Mouse (Mus musculus) megakaryocyte, embryonic 14.5 days (primary cell): ENCODE results near the gene Tubb3.
"Not testable (repeated sequence)": the region's sequence is repeated elsewhere in the genome, so short reads cannot be mapped to it uniquely, and the experiment has no call there.

Experiments
- FLI1 ChIP-seq: IDR thresholded peaks from 2 replicates; pipeline ENCODE4 v1.6.1; 2012; ENCODE audit warnings: low read length, inconsistent platforms, mixed read lengths
- GATA1 ChIP-seq: IDR thresholded peaks from 3 replicates; pipeline ENCODE4 v1.6.1; 2012; ENCODE audit warnings: mixed read lengths, low read length, inconsistent platforms, borderline replicate concordance

DNA sequence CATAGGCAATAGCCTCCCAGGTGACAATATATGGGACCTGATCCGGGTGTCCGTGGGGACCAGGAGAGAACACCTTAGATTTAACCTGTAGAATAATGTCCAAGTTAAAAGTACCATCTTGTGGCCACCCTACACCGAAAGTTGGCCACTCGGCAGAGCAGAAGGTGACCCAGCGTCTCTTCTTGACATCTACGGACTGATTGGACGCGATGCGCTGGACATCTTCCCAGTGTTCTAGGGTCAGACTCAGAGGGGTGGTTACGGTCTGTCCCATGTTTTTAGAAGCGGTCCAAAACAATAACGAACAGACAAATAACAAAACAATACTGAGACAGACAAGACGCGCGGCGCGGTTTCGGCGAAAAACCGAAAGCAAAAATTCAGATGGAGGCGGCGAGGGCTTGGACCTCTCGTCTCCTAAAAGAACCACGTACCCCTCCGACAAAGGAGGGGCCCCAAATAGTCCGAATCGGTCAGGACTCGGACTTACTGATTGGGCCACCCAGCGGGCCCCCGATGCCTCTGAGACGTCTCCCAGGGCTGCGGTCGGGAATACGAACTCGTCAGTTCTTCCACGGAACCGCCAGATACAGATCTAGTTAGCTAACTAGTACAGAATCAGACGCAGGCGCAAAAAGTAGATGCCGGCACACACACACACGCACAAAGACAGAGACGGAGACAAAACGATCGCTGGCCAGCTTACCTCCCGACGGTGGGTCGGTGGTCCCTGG lies 22.2 kb downstream of the Tubb3 start:
- TF ChIP-seq GATA1, FLI1: not testable (repeated sequence)
